Mouse (Mus musculus) layer of hippocampus, postnatal 10 days (tissue): ENCODE data around the gene Leng1. TPM values are rescaled to one million over a fixed set of nuclear protein-coding genes. Genes with fewer than 3 reads are reported as not detected.

Experiments
- DNase-seq, 2 experiments: peaks; one replicate each; pipeline ENCODE4 v3.0.0; 2021; ENCODE audit warnings: low spot score in 2 of 2
- microRNA-seq, 2 experiments: library from miRNA; unstranded; fragments of <30 nt; microRNA quantifications; one replicate each; pipeline ENCODE4 v1.2.0; 2021
- total RNA-seq, 2 experiments: library from RNA; stranded (reverse); gene quantifications; 2 replicates each; pipeline ENCODE4 v1.2.3; 2021

Leng1 gene
- total RNA-seq, 2 experiments from 2014 or later: 6.1 to 7.3 TPM

GRCm38 (mm10) chr7:3630478-3630815 lies 35.2 kb downstream of the Leng1 start:
- DNase-seq: no peak

GRCm38 (mm10) chr7:3629543-3630477 lies 35.8 kb downstream of the Leng1 start, which contains the start of the genes Tfpt and Prpf31:
Tfpt (minus strand) TSS chr7:3629929.
Prpf31 (plus strand) TSS chr7:3629985.
- DNase-seq: peak; percentile 89 to 93

GRCm38 (mm10) chr7:3629030-3629429 lies 36.6 kb downstream of the Leng1 start:
- no peak for DNase-seq

- peak; percentile 83 to 87 for DNase-seq
Observed at GRCm38 (mm10) chr7:3617242-3617995, 48.2 kb downstream of the Leng1 start, which contains the start of gene Ndufa3. Ndufa3 (plus strand) TSS chr7:3617373.

- DNase-seq: peak in 1 of 2 experiments; percentile 49
Observed at GRCm38 (mm10) chr7:3616389-3617241, 49.0 kb downstream of the Leng1 start.

- DNase-seq: no peak
Observed at GRCm38 (mm10) chr7:3616057-3616388, 49.6 kb downstream of the Leng1 start, which contains the start of gene Oscar. Oscar (minus strand) TSS chr7:3616157.

- no peak for DNase-seq
Observed at GRCm38 (mm10) chr7:3614021-3614420, 51.6 kb downstream of the Leng1 start.

GRCm38 (mm10) chr7:3611006-3611405 lies 54.6 kb downstream of the Leng1 start:
- no peak for DNase-seq

- DNase-seq: no peak
Observed at GRCm38 (mm10) chr7:3610437-3610836, 55.2 kb downstream of the Leng1 start.

Small RNA genes lying within 50 kb of the gene (microRNA-seq; reads per million reads assigned to microRNA genes)
- 5.6 to 6.1 reads per million in 2 experiments for gene Mir3572

Other genes with a start within 250 kb of the Leng1 start
- gene Cacng6, start 241.6 kb downstream of the Leng1 start, total RNA-seq: 1 to 10 TPM in 1 of 2 experiments, under 1 TPM in 1; 0.56 to 1.2 TPM
- gene Tarm1, start 163.2 kb downstream of the Leng1 start, total RNA-seq: not detected
- 1 to 10 TPM in 1 of 2 experiments, under 1 TPM in 1; 0.74 to 1.2 TPM for gene Oscar, start 49.7 kb downstream of the Leng1 start, total RNA-seq
- 100 to 1,000 TPM; 531 to 596 TPM for gene Ndufa3, start 48.5 kb downstream of the Leng1 start, total RNA-seq
- gene Tfpt, start 35.9 kb downstream of the Leng1 start, total RNA-seq: 10 to 100 TPM; 34.4 to 42.6 TPM
- 10 to 100 TPM; 59.7 to 59.9 TPM for gene Prpf31, start 35.9 kb downstream of the Leng1 start, total RNA-seq
- 10 to 100 TPM; 54.5 to 57.5 TPM for gene Cnot3, start 20.6 kb downstream of the Leng1 start, total RNA-seq
- gene Tmc4, start 11.7 kb upstream of the Leng1 start, total RNA-seq: 1 to 10 TPM; 5.0 to 6.0 TPM
- gene Tsen34, start 27.0 kb upstream of the Leng1 start, total RNA-seq: 10 to 100 TPM; 85.9 to 97.3 TPM
- gene Mboat7, start 27.7 kb upstream of the Leng1 start, total RNA-seq: 100 to 1,000 TPM; 142 to 146 TPM
- 100 to 1,000 TPM; 554 to 633 TPM for gene Rps9, start 38.2 kb upstream of the Leng1 start, total RNA-seq
- under 1 TPM in 1 of 2 experiments, not detected in 1; 0.14 TPM for gene Pirb, start 54.6 kb upstream of the Leng1 start, total RNA-seq
- not detected for gene Gm15448, start 159.8 kb upstream of the Leng1 start, total RNA-seq
- gene Pira2, start 179.2 kb upstream of the Leng1 start, total RNA-seq: under 1 TPM in 1 of 2 experiments, not detected in 1; 0.25 TPM
- not detected for gene Gm14548, start 232.3 kb upstream of the Leng1 start, total RNA-seq
- not detected for gene Lilra6, start 249.7 kb upstream of the Leng1 start, total RNA-seq